Mouse (Mus musculus): ENCODE measurements around the gene Lcorl. TPM values are rescaled to one million over a fixed set of nuclear protein-coding genes. Genes with fewer than 3 reads are reported as not detected.

Lcorl gene
- total RNA-seq, 2 experiments from 2014 or later, result 26.1 to 30.8 TPM

Other genes starting within 250 kb of the Lcorl start
- 1 to 10 TPM; 5.6 to 5.8 TPM for gene Fam184b, start 218.0 kb downstream of the Lcorl start, total RNA-seq (2021)
- gene Ncapg, start 187.7 kb downstream of the Lcorl start, total RNA-seq (2021), result under 1 TPM; 0.17 to 0.36 TPM

Data from layer of hippocampus, adult 18-20 months (tissue).